Mouse (Mus musculus): ENCODE results near the gene Cldn14. TPM values are rescaled to one million over a fixed set of nuclear protein-coding genes. Genes with fewer than 3 reads are reported as not detected.

Cldn14 gene
- 0.36 and 0.37 TPM in 2 replicates for total RNA-seq (2012; rRNA removed)

- Histone ChIP-seq H3K27ac (ENCODE audit: insufficient read depth, low read depth, low read length, poor library complexity, severe bottlenecking) (no peak within 1 kb of the TSS), H3K36me3 (ENCODE audit: control insufficient read depth, insufficient read depth, low read length, poor library complexity, severe bottlenecking) (no peaks in the 10 kb centered on the region), H3K4me3 (ENCODE audit: insufficient read depth in 1 of 2, low read depth in 1 of 2, low read length in 2 of 2, poor library complexity in 1 of 2, severe bottlenecking in 1 of 2) (peak within 1 kb of the TSS in 1 of 2 experiments; percentile 39; a peak in 1 of 4 replicates), H3K4me1 (ENCODE audit: control insufficient read depth in 2 of 2, insufficient read depth in 2 of 2, low read length in 2 of 2, poor library complexity in 1 of 2) (peaks cover 19 to 20% of the 10 kb centered on the region in 2 experiments), H3K9ac (ENCODE audit: insufficient read depth, low read depth, low read length, poor library complexity, severe bottlenecking) (peak within 1 kb of the TSS; percentile 26; the same call in 1 of the 2 replicates), H3K9me3 (ENCODE audit: control insufficient read depth, insufficient read depth, low read depth, low read length) (no peaks in the 10 kb centered on the region)
- in situ Hi-C loops (cut with MboI; ENCODE audit: low sequenced_read_pairs in 2 of 2, unreplicated experiment in 2 of 2): no loop called here
- TF ChIP-seq ZNF384 (IDR thresholded peaks at IDR 0.05; ENCODE audit: low read depth, low read length) (no peak), ZC3H11A (IDR thresholded peaks at IDR 0.05; ENCODE audit: borderline replicate concordance, low read depth, low read length) (no peak), HCFC1 (IDR thresholded peaks at IDR 0.05; ENCODE audit: borderline replicate concordance, insufficient read depth, low read length) (no peak), MAFK (IDR thresholded peaks at IDR 0.05; ENCODE audit: insufficient read depth, low read depth, low read length) (no peak), CHD2 (IDR thresholded peaks at IDR 0.05; ENCODE audit: low read depth, low read length) (no peak)
- no peak for DNase-seq (ENCODE audit: low read depth, low spot score)
Observed at GRCm38 (mm10) chr16:94008737-94009136, at the start of gene Cldn14. Gene Cldn14, minus strand, starts transcription at chr16:94008837.

GRCm38 (mm10) chr16:94055576-94055975 is 46.9 kb upstream of the Cldn14 start:
- Histone ChIP-seq H3K27ac (ENCODE audit: insufficient read depth, low read depth, low read length, poor library complexity, severe bottlenecking) (no peak overlapping the region), H3K9ac (ENCODE audit: insufficient read depth, low read depth, low read length, poor library complexity, severe bottlenecking) (no peak overlapping the region), H3K4me1 (ENCODE audit: control insufficient read depth in 2 of 2, insufficient read depth in 2 of 2, low read length in 2 of 2, poor library complexity in 1 of 2) (peaks cover 3 to 9% of the 10 kb centered on the region in 2 experiments; a peak in 1 of 4 replicates), H3K4me3 (ENCODE audit: insufficient read depth in 1 of 2, low read depth in 1 of 2, low read length in 2 of 2, poor library complexity in 1 of 2, severe bottlenecking in 1 of 2) (no peak overlapping the region), H3K36me3 (ENCODE audit: control insufficient read depth, insufficient read depth, low read length, poor library complexity, severe bottlenecking) (no peaks in the 10 kb centered on the region), H3K9me3 (ENCODE audit: control insufficient read depth, insufficient read depth, low read depth, low read length) (no peaks in the 10 kb centered on the region)
- no peak for TF ChIP-seq ZNF384 (IDR thresholded peaks at IDR 0.05; ENCODE audit: low read depth, low read length)
- no peak for TF ChIP-seq MAFK (IDR thresholded peaks at IDR 0.05; ENCODE audit: insufficient read depth, low read depth, low read length)
- TF ChIP-seq HCFC1 (IDR thresholded peaks at IDR 0.05; ENCODE audit: borderline replicate concordance, insufficient read depth, low read length): no peak
- TF ChIP-seq ZC3H11A (IDR thresholded peaks at IDR 0.05; ENCODE audit: borderline replicate concordance, low read depth, low read length): no peak
- TF ChIP-seq CHD2 (IDR thresholded peaks at IDR 0.05; ENCODE audit: low read depth, low read length): no peak
- DNase-seq (ENCODE audit: low read depth, low spot score): no peak
- in situ Hi-C loops (cut with MboI; ENCODE audit: low sequenced_read_pairs in 2 of 2, unreplicated experiment in 2 of 2): no loop called here

DNA sequence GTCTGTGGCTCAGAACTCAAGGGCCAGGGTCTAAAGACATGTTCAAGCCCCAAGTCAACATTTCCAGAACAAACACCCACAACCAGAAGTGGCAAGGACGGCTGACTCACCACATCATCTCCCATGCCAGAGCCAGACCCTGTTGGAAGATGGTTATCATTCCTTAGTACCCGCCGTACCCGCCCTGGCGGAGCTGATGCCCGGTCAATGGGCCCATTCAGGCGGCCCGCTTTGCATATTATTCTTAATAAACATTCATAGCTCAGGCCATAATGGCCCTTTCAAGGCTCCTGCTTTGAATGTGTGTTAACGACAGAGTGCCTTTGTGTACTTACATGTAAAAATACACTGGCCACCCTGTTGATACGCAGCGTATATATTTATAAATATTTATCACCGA is 46.5 kb upstream of the Cldn14 start:
- H3K9me3 ChIP-seq (ENCODE audit: control insufficient read depth, insufficient read depth, low read depth, low read length): no peaks in the 10 kb centered on the region
- in situ Hi-C loops (cut with MboI; ENCODE audit: low sequenced_read_pairs in 2 of 2, unreplicated experiment in 2 of 2): no loop called here
- no peak overlapping the region for H3K4me3 ChIP-seq (ENCODE audit: insufficient read depth in 1 of 2, low read depth in 1 of 2, low read length in 2 of 2, poor library complexity in 1 of 2, severe bottlenecking in 1 of 2)
- H3K36me3 ChIP-seq (ENCODE audit: control insufficient read depth, insufficient read depth, low read length, poor library complexity, severe bottlenecking): no peaks in the 10 kb centered on the region
- TF ChIP-seq ZNF384 (IDR thresholded peaks at IDR 0.05; ENCODE audit: low read depth, low read length) (no peak), HCFC1 (IDR thresholded peaks at IDR 0.05; ENCODE audit: borderline replicate concordance, insufficient read depth, low read length) (no peak), CHD2 (IDR thresholded peaks at IDR 0.05; ENCODE audit: low read depth, low read length) (no peak), MAFK (IDR thresholded peaks at IDR 0.05; ENCODE audit: insufficient read depth, low read depth, low read length) (no peak), ZC3H11A (IDR thresholded peaks at IDR 0.05; ENCODE audit: borderline replicate concordance, low read depth, low read length) (no peak)
- no peak overlapping the region for H3K9ac ChIP-seq (ENCODE audit: insufficient read depth, low read depth, low read length, poor library complexity, severe bottlenecking)
- H3K4me1 ChIP-seq (ENCODE audit: control insufficient read depth in 2 of 2, insufficient read depth in 2 of 2, low read length in 2 of 2, poor library complexity in 1 of 2): peaks cover 3 to 9% of the 10 kb centered on the region in 2 experiments; a peak in 1 of 4 replicates
- no peak overlapping the region for H3K27ac ChIP-seq (ENCODE audit: insufficient read depth, low read depth, low read length, poor library complexity, severe bottlenecking)
- no peak for DNase-seq (ENCODE audit: low read depth, low spot score)

- no peak overlapping the region for H3K4me3 ChIP-seq (ENCODE audit: insufficient read depth in 1 of 2, low read depth in 1 of 2, low read length in 2 of 2, poor library complexity in 1 of 2, severe bottlenecking in 1 of 2)
- no peaks in the 10 kb centered on the region for H3K36me3 ChIP-seq (ENCODE audit: control insufficient read depth, insufficient read depth, low read length, poor library complexity, severe bottlenecking)
- H3K9ac ChIP-seq (ENCODE audit: insufficient read depth, low read depth, low read length, poor library complexity, severe bottlenecking): no peak overlapping the region
- TF ChIP-seq ZNF384 (IDR thresholded peaks at IDR 0.05; ENCODE audit: low read depth, low read length): no peak
- no peak for TF ChIP-seq ZC3H11A (IDR thresholded peaks at IDR 0.05; ENCODE audit: borderline replicate concordance, low read depth, low read length)
- TF ChIP-seq CHD2 (IDR thresholded peaks at IDR 0.05; ENCODE audit: low read depth, low read length): no peak
- no peak for TF ChIP-seq HCFC1 (IDR thresholded peaks at IDR 0.05; ENCODE audit: borderline replicate concordance, insufficient read depth, low read length)
- no peak for TF ChIP-seq MAFK (IDR thresholded peaks at IDR 0.05; ENCODE audit: insufficient read depth, low read depth, low read length)
- DNase-seq (ENCODE audit: low read depth, low spot score): no peak
- no peaks in the 10 kb centered on the region for H3K9me3 ChIP-seq (ENCODE audit: control insufficient read depth, insufficient read depth, low read depth, low read length)
- in situ Hi-C loops (cut with MboI; ENCODE audit: low sequenced_read_pairs in 2 of 2, unreplicated experiment in 2 of 2): no loop called here
- H3K27ac ChIP-seq (ENCODE audit: insufficient read depth, low read depth, low read length, poor library complexity, severe bottlenecking): no peak overlapping the region
- H3K4me1 ChIP-seq (ENCODE audit: control insufficient read depth in 2 of 2, insufficient read depth in 2 of 2, low read length in 2 of 2, poor library complexity in 1 of 2): no peaks in the 10 kb centered on the region
Observed at GRCm38 (mm10) chr16:94050368-94050767, 41.7 kb upstream of the Cldn14 start.

All from ES-E14 (cell line).